Mouse (Mus musculus) stomach, embryonic 16.5 days (tissue): ENCODE data around the gene Mttp. TPM values are rescaled to one million over a fixed set of nuclear protein-coding genes. Genes with fewer than 3 reads are reported as not detected.

Experiments
- ATAC-seq: fragments of 200-750 bp; cut with Nextera tagmentation; 2 replicates; pipeline ENCODE4 v1.8.0; 2017; ENCODE audit warnings: moderate number of reproducible peaks, moderate TSS enrichment; ENCODE audit not compliant: insufficient read depth, low FRiP score
- H3K27ac ChIP-seq: fragments of 300-500 bp; sonication (generic); 2 replicates; pipeline ENCODE4 v1.5.1; 2014; ENCODE audit warnings: low read length
- H3K27me3 ChIP-seq: fragments of 300-500 bp; sonication (generic); 2 replicates; pipeline ENCODE4 v1.6.1; 2014; ENCODE audit warnings: low read length, control low read depth, mixed read lengths; ENCODE audit not compliant: control insufficient read depth, insufficient read depth
- H3K36me3 ChIP-seq: fragments of 300-500 bp; sonication (generic); 2 replicates; pipeline ENCODE4 v1.6.1; 2014; ENCODE audit warnings: low read length; ENCODE audit not compliant: control insufficient read depth, insufficient read depth
- H3K4me1 ChIP-seq: fragments of 300-500 bp; sonication (generic); 2 replicates; pipeline ENCODE4 v1.6.1; 2014; ENCODE audit warnings: low read length, control low read depth, mixed read lengths; ENCODE audit not compliant: control insufficient read depth, insufficient read depth
- H3K4me2 ChIP-seq: fragments of 300-500 bp; sonication (generic); 2 replicates; pipeline ENCODE4 v1.6.1; 2014; ENCODE audit warnings: low read depth, low read length, mixed read lengths
- H3K4me3 ChIP-seq: fragments of 300-500 bp; sonication (generic); replicated peaks from 2 replicates; pipeline ENCODE4 v1.5.1; 2014; ENCODE audit warnings: mild to moderate bottlenecking, low read length
- H3K9ac ChIP-seq: fragments of 300-500 bp; sonication (generic); 2 replicates; pipeline ENCODE4 v1.6.1; 2014; ENCODE audit warnings: low read length
- H3K9me3 ChIP-seq: fragments of 300-500 bp; sonication (generic); replicated peaks from 2 replicates; pipeline ENCODE4 v1.6.1; 2016; ENCODE audit warnings: low read length, control low read depth; ENCODE audit not compliant: control insufficient read depth
- WGBS: fragments of 180-500 bp; shearing (Covaris S2); extraction: QIAGEN DNeasy Blood & Tissue Kit; methylation state at CpG from one replicate; pipeline ENCODE4 v1.1.7; 2014; 5-methylcytosine and 5-hydroxymethylcytosine counted together
- polyA plus RNA-seq: library from polyadenylated mRNA; unstranded; fragments of >200 nt; fragmentation: Nextera tagmentation; extraction: Ambion mirVana; gene quantifications from 2 replicates; pipeline ENCODE4 v1.2.1, GENCODE M21; 2015

The Mttp gene
- polyA plus RNA-seq, 1 experiment from 2014 or later = 63.7 TPM

GRCm38 (mm10) chr3:138173291-138173690 is 28.5 kb upstream of the Mttp start:
- ATAC-seq = no peak
- no peaks in the 10 kb centered on the region for H3K9me3 ChIP-seq
- 80% methylated on average over 10 of the region's 10 CpGs for WGBS
- no peak overlapping the region for H3K4me2 ChIP-seq
- H3K27ac ChIP-seq = no peak overlapping the region
- no peaks in the 10 kb centered on the region for H3K27me3 ChIP-seq
- H3K9ac ChIP-seq = no peak overlapping the region
- no peak overlapping the region for H3K4me3 ChIP-seq
- H3K36me3 ChIP-seq = no peaks in the 10 kb centered on the region
- 0 out of 2 replicates have a peak, but pooled peaks cover 4% of the 10 kb centered on the region for H3K4me1 ChIP-seq

DNA sequence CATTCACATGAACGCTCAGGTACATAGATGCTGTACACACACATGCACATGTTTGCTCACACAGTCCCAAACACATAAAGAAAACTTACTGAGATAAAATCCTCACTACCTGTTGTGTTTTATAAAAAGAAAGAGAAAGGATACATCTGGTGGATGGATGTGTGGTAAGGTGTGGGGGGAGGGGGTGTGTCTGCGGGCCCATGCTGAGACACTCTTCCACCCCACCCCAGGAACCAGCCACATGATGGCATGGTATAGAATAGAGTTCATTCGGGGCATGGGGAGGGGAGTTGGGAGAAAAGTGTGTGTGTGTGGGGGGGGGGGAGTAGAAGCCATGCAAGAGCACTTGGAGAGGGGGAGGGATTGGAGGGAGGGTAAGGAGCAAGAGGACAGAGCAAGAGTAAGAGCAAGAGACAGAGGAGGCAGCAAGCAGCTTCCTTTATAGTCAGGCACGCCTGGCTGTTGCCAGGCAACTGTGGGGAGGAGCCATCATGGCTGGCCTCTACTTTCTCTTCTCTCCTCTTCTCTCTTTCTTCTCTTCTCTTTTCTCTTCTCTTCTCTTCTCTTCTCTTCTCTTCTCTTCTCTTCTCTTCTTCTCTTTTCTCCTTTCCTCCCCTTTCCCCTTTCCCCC is 17.9 kb upstream of the Mttp start:
- Histone ChIP-seq H3K36me3 (no peaks in the 10 kb centered on the region), H3K4me2 (no peak overlapping the region), H3K4me1 (no peaks in the 10 kb centered on the region), H3K27me3 (no peaks in the 10 kb centered on the region), H3K27ac (no peak overlapping the region), H3K4me3 (no peak overlapping the region), H3K9ac (no peak overlapping the region), H3K9me3 (no peaks in the 10 kb centered on the region)
- no peak; the same call in 1 of the 2 replicates for ATAC-seq
- WGBS = 60% methylated on average over 4 of the region's 4 CpGs

DNA sequence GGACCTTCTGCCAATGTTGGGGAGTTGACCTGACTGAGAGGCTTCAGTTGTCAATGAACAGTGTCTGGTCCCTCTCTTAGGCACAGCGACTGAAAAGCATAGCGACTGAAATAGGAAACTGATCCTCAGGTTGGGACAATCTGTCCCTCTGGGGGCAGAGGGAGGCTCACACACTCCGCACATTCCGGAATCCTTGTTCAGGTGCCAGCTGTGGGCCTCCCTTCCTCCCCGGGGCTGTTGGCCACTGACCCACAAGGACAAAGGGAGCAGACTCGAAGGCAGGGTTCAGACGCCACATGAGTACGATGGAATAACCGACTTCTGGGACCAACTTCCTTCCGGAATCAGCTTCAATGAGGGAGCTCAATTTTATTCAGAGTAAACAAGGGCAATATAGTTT is 16.9 kb upstream of the Mttp start:
- Histone ChIP-seq H3K27ac (no peak overlapping the region), H3K4me3 (no peak overlapping the region), H3K4me1 (no peaks in the 10 kb centered on the region), H3K9me3 (no peaks in the 10 kb centered on the region), H3K4me2 (no peak overlapping the region), H3K27me3 (no peaks in the 10 kb centered on the region), H3K9ac (no peak overlapping the region), H3K36me3 (no peaks in the 10 kb centered on the region)
- WGBS = 90% methylated on average over 10 of the region's 10 CpGs
- no peak for ATAC-seq

- WGBS = 74% methylated on average over 10 of the region's 10 CpGs
- ATAC-seq = no peak
- Histone ChIP-seq H3K4me3 (no peak overlapping the region), H3K27ac (no peak overlapping the region), H3K4me1 (no peaks in the 10 kb centered on the region), H3K4me2 (no peak overlapping the region), H3K27me3 (no peaks in the 10 kb centered on the region), H3K36me3 (peaks cover 3% of the 10 kb centered on the region; the same call in 1 of the 2 replicates), H3K9me3 (no peaks in the 10 kb centered on the region), H3K9ac (no peak overlapping the region)
Observed at GRCm38 (mm10) chr3:138156651-138157050, 11.9 kb upstream of the Mttp start.

GRCm38 (mm10) chr3:138155062-138155461 is 10.3 kb upstream of the Mttp start:
- no peak overlapping the region for H3K4me2 ChIP-seq
- no peaks in the 10 kb centered on the region for H3K27me3 ChIP-seq
- H3K36me3 ChIP-seq = peaks cover 3% of the 10 kb centered on the region; the same call in 1 of the 2 replicates
- H3K27ac ChIP-seq = no peak overlapping the region
- WGBS = 83% methylated on average over 4 of the region's 4 CpGs
- H3K9ac ChIP-seq = no peak overlapping the region
- no peak for ATAC-seq
- H3K9me3 ChIP-seq = no peaks in the 10 kb centered on the region
- no peak overlapping the region for H3K4me3 ChIP-seq
- H3K4me1 ChIP-seq = no peaks in the 10 kb centered on the region

GRCm38 (mm10) chr3:138148811-138149210 is 4.0 kb upstream of the Mttp start:
- Histone ChIP-seq H3K9me3 (no peaks in the 10 kb centered on the region), H3K4me2 (no peak overlapping the region), H3K36me3 (peaks cover 7% of the 10 kb centered on the region; the same call in 1 of the 2 replicates), H3K9ac (no peak overlapping the region), H3K4me1 (no peaks in the 10 kb centered on the region), H3K27me3 (no peaks in the 10 kb centered on the region), H3K27ac (no peak overlapping the region), H3K4me3 (no peak overlapping the region)
- WGBS = 90% methylated on average over 2 of the region's 2 CpGs
- ATAC-seq = no peak

DNA sequence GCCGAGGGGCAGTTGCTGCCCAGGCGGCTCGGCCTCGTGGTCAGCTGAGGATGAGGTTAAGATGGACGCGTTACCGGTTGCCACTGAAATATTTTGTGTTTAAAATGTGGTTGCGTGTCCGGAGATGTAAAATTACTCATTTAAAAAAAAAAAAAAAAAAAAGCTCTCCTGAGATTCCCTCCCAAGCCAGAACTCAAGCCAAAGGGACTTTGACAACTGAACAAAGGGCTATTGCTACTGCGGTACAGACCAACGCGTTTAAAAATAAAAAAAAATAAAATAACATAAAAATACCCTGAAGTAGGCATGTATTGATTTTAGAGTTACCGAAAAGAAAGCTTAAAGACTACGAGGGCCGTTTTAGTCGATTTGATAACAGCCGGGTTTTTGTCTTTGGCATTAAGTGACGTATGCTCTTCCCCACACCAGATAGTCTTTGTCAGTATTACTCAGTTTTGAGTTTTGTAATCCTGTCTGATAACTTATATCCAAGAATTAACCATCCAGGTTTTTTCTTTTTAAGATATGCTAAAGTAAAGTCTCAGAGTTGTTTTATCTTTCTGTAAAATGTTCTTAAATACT is 617 bp downstream of the Mttp start:
- Histone ChIP-seq H3K4me1 (peaks cover 3% of the 10 kb centered on the region; the same call in 1 of the 2 replicates), H3K9ac (peak overlapping the region; percentile 93), H3K36me3 (peaks cover 4% of the 10 kb centered on the region; the same call in 1 of the 2 replicates), H3K9me3 (no peaks in the 10 kb centered on the region), H3K27ac (peak overlapping the region; percentile 100), H3K4me2 (peak overlapping the region; percentile 79), H3K4me3 (peak overlapping the region; percentile 74), H3K27me3 (no peaks in the 10 kb centered on the region)
- WGBS = under 1% methylated on average over 18 of the region's 18 CpGs
- no peak for ATAC-seq

DNA sequence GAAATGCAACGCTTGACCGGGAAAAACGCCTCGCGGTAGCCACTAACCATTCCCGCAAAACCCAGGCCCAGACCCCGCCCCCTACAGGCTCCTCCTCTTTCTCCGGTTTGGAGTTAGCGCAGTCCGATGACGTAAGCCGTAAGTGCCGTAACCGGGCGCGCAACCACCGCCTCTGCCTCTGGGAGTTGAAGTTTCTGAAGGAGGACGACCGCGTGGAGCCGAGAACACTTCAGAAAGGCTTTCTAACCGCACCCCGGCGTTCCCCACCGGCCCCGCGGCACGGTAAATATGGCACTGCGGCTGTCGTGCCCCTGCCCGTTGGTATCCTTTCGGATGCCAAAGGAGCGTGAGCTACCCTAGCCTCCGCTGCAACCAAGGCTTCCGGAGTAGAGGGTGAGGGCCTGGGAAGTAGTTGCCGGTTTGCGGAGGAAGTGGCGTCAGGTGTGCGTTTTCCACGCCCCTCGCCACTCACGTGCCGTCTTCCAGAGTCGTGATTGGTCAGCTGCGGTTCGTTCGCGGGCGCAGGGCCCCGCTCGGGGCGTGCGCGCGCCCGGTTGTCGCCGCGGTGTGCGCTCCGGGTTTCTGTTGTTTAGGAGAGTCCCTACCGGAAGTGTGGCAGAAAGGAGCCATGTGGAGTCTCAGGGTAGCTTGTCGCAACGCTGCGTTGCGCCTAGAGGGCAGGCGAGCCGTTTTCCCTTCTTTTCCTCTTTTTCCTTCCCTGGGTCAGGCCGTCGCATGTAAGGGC is 1.3 kb downstream of the Mttp start, which contains the start of gene Trmt10a:
Gene Trmt10a, plus strand, starts transcription at position 134 of the 745 bp plus-strand sequence.
- no peaks in the 10 kb centered on the region for H3K9me3 ChIP-seq
- peak within 1 kb of the TSS; percentile 93 for H3K9ac ChIP-seq
- H3K4me1 ChIP-seq = peaks cover 3% of the 10 kb centered on the region; the same call in 1 of the 2 replicates
- H3K27me3 ChIP-seq = no peaks in the 10 kb centered on the region
- ATAC-seq = peak; percentile 99
- peak within 1 kb of the TSS; percentile 100 for H3K27ac ChIP-seq
- peak within 1 kb of the TSS; percentile 74 for H3K4me3 ChIP-seq
- H3K36me3 ChIP-seq = no peaks in the 10 kb centered on the region
- WGBS = under 1% methylated on average over 70 of the region's 70 CpGs
- peak within 1 kb of the TSS; percentile 79 for H3K4me2 ChIP-seq
